Mouse (Mus musculus) stomach, postnatal 0 days (tissue): ENCODE data around the gene Treh. TPM values are rescaled to one million over a fixed set of nuclear protein-coding genes. Genes with fewer than 3 reads are reported as not detected.

Experiments used
- ATAC-seq: fragments of 200-750 bp; cut with Nextera tagmentation; 2 replicates; pipeline ENCODE4 v1.8.0; 2017; ENCODE audit not compliant: low FRiP score, low TSS enrichment
- DNase-seq: peaks from one replicate; pipeline ENCODE4 v3.0.0-alpha.2; 2016; ENCODE audit warnings: low spot score
- H3K27ac ChIP-seq: fragments of 300-500 bp; sonication (generic); replicated peaks from 2 replicates; pipeline ENCODE4 v1.5.1; 2014; ENCODE audit warnings: mild to moderate bottlenecking, control low read depth
- H3K27me3 ChIP-seq: fragments of 300-500 bp; sonication (generic); 2 replicates; pipeline ENCODE4 v1.6.1; 2014; ENCODE audit warnings: low read length; ENCODE audit not compliant: control insufficient read depth, insufficient read depth
- H3K36me3 ChIP-seq: fragments of 300-500 bp; sonication (generic); 2 replicates; pipeline ENCODE4 v1.6.1; 2014; ENCODE audit warnings: low read length, mixed read lengths; ENCODE audit not compliant: control insufficient read depth, insufficient read depth
- H3K4me1 ChIP-seq: fragments of 300-500 bp; sonication (generic); replicated peaks from 2 replicates; pipeline ENCODE4 v1.6.1; 2014; ENCODE audit warnings: antibody characterized with exemption; ENCODE audit not compliant: control insufficient read depth, insufficient read depth
- H3K4me2 ChIP-seq: fragments of 300-500 bp; sonication (generic); replicated peaks from 2 replicates; pipeline ENCODE4 v1.6.1; 2014; ENCODE audit warnings: low read depth, mild to moderate bottlenecking, control low read depth, moderate library complexity
- H3K4me3 ChIP-seq: fragments of 300-500 bp; sonication (generic); 2 replicates; pipeline ENCODE4 v1.5.1; 2014; ENCODE audit warnings: low read depth, low read length, control low read depth
- H3K9ac ChIP-seq: fragments of 300-500 bp; sonication (generic); 2 replicates; pipeline ENCODE4 v1.6.1; 2014; ENCODE audit warnings: mild to moderate bottlenecking, low read length, control low read depth, mixed read lengths
- H3K9me3 ChIP-seq: fragments of 300-500 bp; sonication (generic); 2 replicates; pipeline ENCODE4 v1.6.1; 2016; ENCODE audit warnings: low read length; ENCODE audit not compliant: control insufficient read depth
- CTCF ChIP-seq: IDR thresholded peaks from 2 replicates; pipeline ENCODE4 v1.5.1; 2016; ENCODE audit warnings: antibody characterized with exemption, low read depth, mild to moderate bottlenecking, moderate library complexity
- EP300 ChIP-seq: optimal IDR thresholded peaks from 2 replicates; pipeline ENCODE3; 2016; ENCODE audit warnings: antibody characterized with exemption
- WGBS: fragments of 180-500 bp; shearing (Covaris S2); extraction: QIAGEN DNeasy Blood & Tissue Kit; methylation state at CpG from one replicate; pipeline ENCODE4 v1.1.7; 2014; 5-methylcytosine and 5-hydroxymethylcytosine counted together
- polyA plus RNA-seq: library from polyadenylated mRNA; unstranded; fragments of >200 nt; fragmentation: Nextera tagmentation; extraction: Ambion mirVana; gene quantifications from 2 replicates; pipeline ENCODE4 v1.2.1, GENCODE M21; 2015

Gene Treh
- polyA plus RNA-seq, 1 experiment from 2014 or later, result not detected

DNA sequence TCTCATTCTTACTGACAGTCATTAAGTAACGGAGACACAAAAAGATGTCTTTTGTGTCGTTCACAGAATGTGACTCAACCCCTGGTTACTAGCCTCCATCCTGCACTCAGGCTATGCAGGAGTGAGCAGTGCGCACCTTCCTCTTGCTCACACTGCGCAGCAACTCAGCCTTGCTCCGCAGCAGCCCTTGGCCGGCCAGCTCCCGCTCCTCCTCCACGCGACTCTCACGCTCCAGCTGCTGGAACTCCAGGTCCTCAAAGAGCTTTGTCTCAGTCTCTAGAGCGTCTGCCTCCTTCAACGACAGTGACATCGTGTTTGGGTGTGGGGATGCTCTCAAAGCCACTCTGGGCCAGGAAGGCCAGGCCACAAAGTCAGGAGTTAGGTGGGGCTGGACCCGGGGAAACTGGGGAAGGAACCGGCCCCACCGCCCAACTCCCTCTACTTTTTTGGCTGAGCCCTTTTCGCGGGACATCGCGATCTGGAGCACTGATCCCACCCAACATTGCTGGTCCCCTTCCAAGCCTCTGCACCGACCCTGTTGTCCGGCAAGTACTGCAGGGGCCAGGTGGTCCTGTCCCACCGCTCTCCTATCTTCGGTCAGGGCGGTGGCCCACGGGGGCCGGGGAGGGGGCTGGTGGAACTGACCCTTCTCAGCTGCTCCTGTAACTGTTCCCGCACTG lies 34.9 kb downstream of the Treh start:
- peak overlapping the region; percentile 38 for H3K4me3 ChIP-seq
- no peak for TF ChIP-seq EP300
- TF ChIP-seq CTCF, result no peak
- H3K4me1 ChIP-seq, result 0 out of 2 replicates have a peak, but pooled peaks cover 6% of the 10 kb centered on the region
- peak overlapping the region; percentile 48 for H3K9ac ChIP-seq
- DNase-seq, result no peak
- no peaks in the 10 kb centered on the region for H3K27me3 ChIP-seq
- peak overlapping the region; percentile 77 for H3K4me2 ChIP-seq
- no peak; the same call in 1 of the 2 replicates for ATAC-seq
- WGBS, result 28% methylated on average over 28 of the region's 28 CpGs
- H3K27ac ChIP-seq, result 0 out of 2 replicates have a peak overlapping the region, but pooled peaks have one; percentile 53
- H3K9me3 ChIP-seq, result no peaks in the 10 kb centered on the region
- peaks cover 9% of the 10 kb centered on the region for H3K36me3 ChIP-seq

DNA sequence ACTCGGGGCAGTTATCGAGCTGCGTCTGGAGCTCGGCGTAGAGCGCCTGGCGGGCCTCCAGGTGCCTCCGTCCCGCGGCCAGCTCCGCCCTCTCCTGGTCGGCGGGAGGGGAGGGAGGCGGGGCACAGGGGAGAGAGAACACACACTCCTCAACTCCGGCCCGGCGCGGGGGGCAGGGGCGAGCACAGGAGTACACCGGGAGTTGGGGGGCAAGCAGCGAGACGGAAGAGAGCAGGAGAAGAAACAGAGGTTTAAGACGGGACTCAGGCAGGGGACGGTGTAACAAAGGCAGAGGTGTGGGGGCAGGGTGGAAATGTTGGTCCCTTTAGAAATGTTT lies 35.4 kb downstream of the Treh start:
- peak overlapping the region; percentile 38 for H3K4me3 ChIP-seq
- no peaks in the 10 kb centered on the region for H3K9me3 ChIP-seq
- peak overlapping the region; percentile 77 for H3K4me2 ChIP-seq
- ATAC-seq (peak; percentile 73), DNase-seq (peak; percentile 91)
- peak overlapping the region; percentile 48 for H3K9ac ChIP-seq
- TF ChIP-seq CTCF (peak; percentile 68), EP300 (no peak)
- H3K4me1 ChIP-seq, result 0 out of 2 replicates have a peak, but pooled peaks cover 6% of the 10 kb centered on the region
- H3K27me3 ChIP-seq, result no peaks in the 10 kb centered on the region
- 2% methylated on average over 20 of the region's 24 CpGs for WGBS
- 0 out of 2 replicates have a peak overlapping the region, but pooled peaks have one; percentile 53 for H3K27ac ChIP-seq
- peaks cover 9% of the 10 kb centered on the region for H3K36me3 ChIP-seq

DNA sequence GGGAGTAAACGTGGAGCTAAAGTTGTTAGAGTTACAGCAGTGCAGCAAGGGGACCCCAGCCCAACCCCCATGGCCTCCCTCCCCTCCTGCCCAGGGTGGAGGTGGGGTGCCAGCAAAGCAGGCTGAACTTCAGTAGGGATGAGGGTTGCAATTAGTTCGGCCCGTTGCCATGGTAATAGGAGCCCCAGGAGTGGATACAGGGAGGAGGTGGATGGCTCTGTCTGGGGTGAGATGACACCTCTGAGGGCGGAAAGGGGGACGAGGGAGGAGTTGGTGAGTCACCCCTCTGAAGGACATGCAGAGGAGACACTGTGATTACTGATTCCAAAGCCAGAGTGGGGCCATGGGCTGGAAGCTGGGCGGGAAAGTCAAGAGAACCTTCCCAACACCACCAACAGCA lies 35.9 kb downstream of the Treh start:
- no peaks in the 10 kb centered on the region for H3K27me3 ChIP-seq
- peaks cover 5% of the 10 kb centered on the region for H3K36me3 ChIP-seq
- 31% methylated on average over 6 of the region's 6 CpGs for WGBS
- H3K4me3 ChIP-seq, result peak overlapping the region; percentile 38; the same call in 1 of the 2 replicates
- ATAC-seq (no peak), DNase-seq (no peak)
- H3K9me3 ChIP-seq, result no peaks in the 10 kb centered on the region
- H3K4me2 ChIP-seq, result peak overlapping the region; percentile 77
- TF ChIP-seq EP300 (no peak), CTCF (no peak)
- H3K9ac ChIP-seq, result no peak overlapping the region
- H3K27ac ChIP-seq, result no peak overlapping the region
- H3K4me1 ChIP-seq, result 0 out of 2 replicates have a peak, but pooled peaks cover 6% of the 10 kb centered on the region

DNA sequence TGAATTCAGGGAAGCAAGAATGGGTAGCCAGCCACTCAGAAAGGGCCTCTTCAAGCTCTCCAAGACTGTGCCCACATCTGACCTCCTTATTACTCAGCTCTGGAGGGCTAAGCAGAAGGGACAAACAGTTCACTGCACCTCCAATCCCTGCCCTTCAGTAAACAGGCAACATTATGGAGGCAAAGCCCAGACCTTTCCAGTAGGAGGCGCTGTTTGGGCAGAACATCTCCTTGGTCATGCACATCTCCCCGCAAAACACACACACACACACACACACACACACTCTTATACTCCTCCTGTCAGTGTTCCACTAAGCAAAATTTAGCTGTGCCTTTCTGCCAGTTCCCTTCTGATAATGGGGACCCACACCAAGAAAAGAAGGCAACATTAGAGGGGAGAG lies 36.6 kb downstream of the Treh start:
- Histone ChIP-seq H3K4me2 (no peak overlapping the region), H3K9ac (no peak overlapping the region), H3K4me3 (no peak overlapping the region), H3K27ac (no peak overlapping the region; the same call in 1 of the 2 replicates), H3K27me3 (no peaks in the 10 kb centered on the region), H3K36me3 (peaks cover 4% of the 10 kb centered on the region), H3K9me3 (no peaks in the 10 kb centered on the region), H3K4me1 (0 out of 2 replicates have a peak, but pooled peaks cover 6% of the 10 kb centered on the region)
- no peak for TF ChIP-seq EP300
- TF ChIP-seq CTCF, result peak; percentile 78
- peak; percentile 60 for DNase-seq
- ATAC-seq, result no peak
- 52% methylated on average over 2 of the region's 2 CpGs for WGBS

DNA sequence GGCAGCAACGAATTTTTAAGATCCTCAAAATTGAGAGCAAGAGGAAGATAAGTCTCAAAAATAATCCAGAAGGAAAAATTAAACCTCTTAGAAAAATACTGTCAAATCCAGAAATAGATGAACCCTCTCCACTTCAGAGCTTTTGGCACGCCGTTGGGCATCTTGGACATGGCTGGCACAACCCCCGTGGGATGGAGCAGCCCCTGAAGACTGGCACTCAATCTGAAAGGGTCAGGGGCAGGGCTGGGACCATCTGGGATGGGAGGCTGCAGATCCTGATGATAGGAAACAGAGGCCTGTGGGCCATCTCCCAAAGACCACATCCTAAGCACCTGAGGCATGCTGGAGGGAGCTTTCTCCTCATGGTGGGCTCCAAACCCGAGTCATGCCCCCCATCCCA lies 37.2 kb downstream of the Treh start:
- Histone ChIP-seq H3K27ac (no peak overlapping the region), H3K9ac (no peak overlapping the region), H3K27me3 (no peaks in the 10 kb centered on the region), H3K4me1 (0 out of 2 replicates have a peak, but pooled peaks cover 6% of the 10 kb centered on the region), H3K4me2 (no peak overlapping the region), H3K9me3 (no peaks in the 10 kb centered on the region), H3K36me3 (peaks cover 4% of the 10 kb centered on the region), H3K4me3 (no peak overlapping the region)
- ATAC-seq (no peak), DNase-seq (no peak)
- WGBS, result 70% methylated on average over 5 of the region's 5 CpGs
- no peak for TF ChIP-seq EP300
- no peak for TF ChIP-seq CTCF

DNA sequence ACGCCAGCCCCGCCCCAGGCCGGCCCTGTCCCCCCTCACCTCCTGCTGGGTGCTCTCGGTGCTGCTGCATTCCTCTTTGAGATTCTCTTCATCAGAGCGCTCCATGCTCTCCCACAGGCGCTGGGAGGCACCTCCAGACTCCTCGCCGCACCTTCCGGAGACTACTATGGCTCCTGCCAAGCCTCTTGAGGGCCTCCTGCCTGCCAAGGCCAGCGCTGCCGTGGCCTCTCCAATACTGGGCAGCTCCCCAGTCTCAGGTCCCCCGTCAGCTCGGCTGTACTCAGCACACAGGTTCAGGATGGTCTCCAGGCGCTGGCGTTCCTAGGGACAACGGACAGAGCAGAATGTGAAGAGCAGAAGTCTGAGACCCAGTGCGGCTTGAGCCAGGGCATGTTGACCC lies 38.6 kb downstream of the Treh start:
- WGBS, result 59% methylated on average over 17 of the region's 17 CpGs
- Histone ChIP-seq H3K27me3 (no peaks in the 10 kb centered on the region), H3K27ac (peak overlapping the region; percentile 61; the same call in 1 of the 2 replicates), H3K4me3 (no peak overlapping the region), H3K4me2 (peak overlapping the region; percentile 20; the same call in 1 of the 2 replicates), H3K4me1 (0 out of 2 replicates have a peak, but pooled peaks cover 6% of the 10 kb centered on the region), H3K36me3 (peaks cover 10% of the 10 kb centered on the region), H3K9ac (0 out of 2 replicates have a peak overlapping the region, but pooled peaks have one; percentile 27), H3K9me3 (no peaks in the 10 kb centered on the region)
- ATAC-seq, result no peak
- peak; percentile 43 for DNase-seq
- 0 out of 2 replicates have a peak, but pooled peaks have one; percentile 6 for TF ChIP-seq CTCF
- TF ChIP-seq EP300, result no peak
